Mouse (Mus musculus): ENCODE results near the gene Hhex. TPM values are rescaled to one million over a fixed set of nuclear protein-coding genes. Genes with fewer than 3 reads are reported as not detected.

The Hhex gene
- total RNA-seq (2021) = 1 to 10 TPM; 1.4 to 2.2 TPM
- long read RNA-seq, experiment 1, partial matches to known transcripts = 0 of 2 reads
- long read RNA-seq, experiment 1, other reads (novel, unspliced or antisense) = 0 of 2 reads
- long read RNA-seq, experiment 2, partial matches to known transcripts = 0 of 1 reads
- long read RNA-seq, experiment 2, other reads (novel, unspliced or antisense) = 0 of 1 reads

- intact Hi-C loops (cut with DNase I) = no loop called here
Observed at GRCm38 (mm10) chr19:37434263-37434951, at the start of gene Hhex. Gene Hhex (plus strand): TSS chr19:37434810.

DNA sequence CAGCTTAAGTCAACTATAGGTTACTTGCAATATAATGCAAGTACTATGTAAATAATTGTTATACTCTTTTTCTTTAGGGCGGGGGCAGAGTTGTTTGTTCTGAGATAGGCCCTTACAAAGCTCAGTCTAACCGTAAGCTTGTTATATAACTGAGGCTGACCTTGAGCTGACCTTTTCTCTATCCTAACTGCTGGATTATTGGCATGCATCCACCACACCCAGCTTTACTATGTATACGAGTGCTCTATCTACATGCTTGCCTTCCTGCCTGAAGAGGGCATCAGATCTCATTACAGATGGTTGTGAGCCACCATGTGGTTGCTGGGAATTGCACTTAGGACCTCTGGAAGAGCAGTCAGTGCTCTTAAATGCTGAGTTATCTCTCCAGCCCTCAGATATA is 48.5 kb upstream of the Hhex start:
- intact Hi-C loops (cut with DNase I) = no loop called here
- DNase-seq = no peak

More at GRCm38 (mm10) chr19:37434263-37434951, at the start of gene Hhex:
- DNase-seq = peak; percentile 55 to 65

GRCm38 (mm10) chr19:37391869-37392268 is 42.7 kb upstream of the Hhex start:
- intact Hi-C loops (cut with DNase I) = no loop called here
- DNase-seq = no peak

GRCm38 (mm10) chr19:37396279-37396678 is 38.3 kb upstream of the Hhex start:
- intact Hi-C loops (cut with DNase I) = no loop called here
- DNase-seq = no peak

DNA sequence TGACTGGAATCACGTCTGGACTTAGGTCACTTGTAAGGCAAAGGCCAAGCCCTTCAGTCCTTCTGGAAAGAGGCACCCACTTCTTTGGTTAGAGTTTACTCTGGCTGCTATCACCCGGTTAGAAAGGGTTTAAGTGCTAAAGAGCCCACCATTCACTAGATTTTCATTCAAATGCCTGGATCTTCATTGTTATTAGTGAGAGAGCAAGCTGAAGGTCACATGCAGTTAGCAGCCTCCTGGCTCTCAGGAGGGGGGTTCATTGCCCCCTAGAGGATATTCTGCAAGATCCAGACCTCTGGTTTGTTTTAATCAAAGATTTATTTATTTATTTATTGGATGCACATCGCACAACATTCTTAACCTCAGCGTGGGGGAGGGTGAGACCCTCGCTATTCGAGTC is 33.7 kb upstream of the Hhex start:
- intact Hi-C loops (cut with DNase I) = no loop called here
- DNase-seq = no peak

DNA sequence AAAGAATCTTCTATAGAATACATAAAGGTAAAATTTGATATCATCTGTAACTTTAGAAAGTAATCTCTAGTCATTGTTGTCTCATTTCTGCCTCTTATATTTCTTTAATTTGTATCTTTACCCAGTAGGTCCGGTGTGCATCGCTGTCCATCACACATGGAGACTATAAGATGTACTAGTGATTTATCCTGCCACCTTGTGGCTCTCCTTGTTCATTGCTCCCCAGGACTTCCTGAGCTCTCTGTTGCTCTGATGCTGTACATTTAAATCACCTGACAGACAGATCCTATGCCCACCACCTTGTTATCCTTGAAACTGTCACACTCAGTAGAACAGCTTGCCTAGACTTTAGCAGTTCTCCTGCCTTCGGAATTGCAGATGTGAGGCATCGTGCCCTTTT is 16.3 kb upstream of the Hhex start:
- intact Hi-C loops (cut with DNase I) = no loop called here

GRCm38 (mm10) chr19:37419613-37420012 is 15.0 kb upstream of the Hhex start:
- intact Hi-C loops (cut with DNase I) = no loop called here
- DNase-seq = peak in 1 of 2 experiments; percentile 10

More for the DNA sequence above, 16.3 kb upstream of the Hhex start:
- no peak for DNase-seq

DNA sequence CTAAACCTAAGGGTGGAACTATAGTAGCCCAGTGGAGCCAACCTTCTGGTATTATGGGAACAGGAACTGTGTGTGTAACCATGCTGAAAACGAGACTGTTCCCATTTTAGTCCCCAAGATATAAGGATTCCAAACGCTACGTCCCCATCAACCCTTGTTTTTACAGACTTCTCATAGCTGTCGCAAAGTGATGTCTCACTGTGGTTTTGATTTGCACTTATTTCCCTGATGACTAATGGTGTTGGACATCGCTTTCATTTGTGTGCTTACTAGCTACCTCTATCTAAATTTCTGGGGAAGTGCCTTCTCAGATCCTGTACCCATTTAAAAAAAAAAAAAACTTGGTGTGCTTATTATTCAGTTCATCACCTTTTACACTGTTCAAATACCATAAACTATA is 6.0 kb upstream of the Hhex start:
- intact Hi-C loops (cut with DNase I) = no loop called here
- no peak for DNase-seq

GRCm38 (mm10) chr19:37431139-37431756 is 3.4 kb upstream of the Hhex start:
- DNase-seq = no peak
- intact Hi-C loops (cut with DNase I) = no loop called here

GRCm38 (mm10) chr19:37432868-37433570 is 1.6 kb upstream of the Hhex start:
- intact Hi-C loops (cut with DNase I) = no loop called here
- DNase-seq = no peak

DNA sequence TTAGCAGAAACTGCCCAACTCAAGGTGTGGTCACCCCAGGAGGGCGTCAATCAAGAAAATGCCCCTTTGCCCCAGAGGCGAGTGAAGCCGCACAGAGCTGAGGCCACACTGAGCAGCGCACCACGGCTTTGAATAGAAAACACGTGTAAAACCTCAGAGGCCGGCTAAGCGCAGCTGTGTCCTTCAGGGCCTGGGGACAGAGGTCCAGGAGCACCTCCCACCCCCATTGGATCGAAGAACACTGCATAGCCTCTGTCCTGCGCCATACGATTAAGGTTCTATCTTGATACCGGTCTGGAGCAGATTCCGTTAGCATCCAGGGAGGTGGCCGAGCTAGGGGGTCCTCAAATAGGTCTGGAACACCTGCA is 731 bp upstream of the Hhex start:
- intact Hi-C loops (cut with DNase I) = no loop called here

DNA sequence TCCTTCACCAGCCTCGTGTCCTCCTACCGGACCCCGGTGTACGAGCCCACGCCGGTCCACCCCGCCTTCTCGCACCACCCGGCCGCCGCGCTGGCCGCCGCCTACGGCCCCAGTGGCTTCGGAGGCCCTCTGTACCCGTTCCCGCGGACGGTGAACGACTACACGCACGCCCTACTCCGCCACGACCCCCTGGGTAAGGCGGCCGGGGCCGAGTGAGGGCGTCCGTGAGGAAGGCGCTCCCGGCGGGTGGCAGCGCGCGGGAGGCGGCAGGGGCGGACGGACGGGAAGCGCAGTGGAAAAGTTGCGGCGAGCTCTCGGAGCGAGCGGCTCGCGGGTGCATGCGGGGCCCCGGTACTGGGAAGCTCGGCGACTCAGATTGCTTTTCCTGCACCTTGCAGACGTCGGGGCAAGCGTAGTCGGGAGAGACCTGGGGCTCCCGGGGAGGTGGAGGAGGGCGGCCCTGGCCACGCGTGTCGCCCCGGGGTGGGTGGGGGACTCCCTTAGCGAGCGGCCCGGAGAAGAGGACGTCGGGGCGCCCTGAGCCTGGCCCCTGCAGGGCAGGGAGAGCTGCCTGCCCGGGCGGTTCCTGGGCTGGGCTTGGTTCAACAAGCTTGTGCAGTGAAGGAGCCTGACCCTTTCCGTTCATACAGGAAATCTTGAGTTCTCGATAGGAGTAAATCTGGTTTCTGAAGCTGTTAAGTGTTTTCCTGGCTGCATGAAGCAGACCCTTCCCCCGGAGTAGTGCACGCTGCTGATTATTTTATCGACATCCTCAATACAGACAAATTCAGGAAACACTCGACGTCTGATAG is 637 bp downstream of the Hhex start:
- peak; percentile 19 to 34 for DNase-seq
- intact Hi-C loops (cut with DNase I) = loop anchor here (5.0 kb wide), 1 partner anchor 72 kb away; no protein-coding TSS in a partner anchor

More for the DNA sequence above, 731 bp upstream of the Hhex start:
- peak in 1 of 2 experiments; percentile 5 for DNase-seq

DNA sequence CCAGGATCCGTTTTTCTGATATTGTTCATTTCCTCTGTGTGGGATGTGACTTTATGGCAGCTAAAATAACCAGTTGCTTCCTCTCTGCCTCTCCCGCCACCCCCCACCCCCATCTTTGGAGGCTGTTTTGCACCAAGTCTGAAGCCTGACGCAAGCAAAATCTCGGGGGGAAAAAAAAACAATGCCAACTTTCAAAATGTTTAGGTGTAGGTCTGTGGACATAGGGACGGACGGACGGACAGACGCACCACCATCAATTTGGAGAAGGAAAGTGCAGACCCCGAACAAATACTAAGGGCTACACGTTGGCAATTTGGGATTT is 1.2 kb downstream of the Hhex start:
- intact Hi-C loops (cut with DNase I) = loop anchor here (5.0 kb wide), 1 partner anchor 71 kb away; no protein-coding TSS in a partner anchor
- no peak for DNase-seq

DNA sequence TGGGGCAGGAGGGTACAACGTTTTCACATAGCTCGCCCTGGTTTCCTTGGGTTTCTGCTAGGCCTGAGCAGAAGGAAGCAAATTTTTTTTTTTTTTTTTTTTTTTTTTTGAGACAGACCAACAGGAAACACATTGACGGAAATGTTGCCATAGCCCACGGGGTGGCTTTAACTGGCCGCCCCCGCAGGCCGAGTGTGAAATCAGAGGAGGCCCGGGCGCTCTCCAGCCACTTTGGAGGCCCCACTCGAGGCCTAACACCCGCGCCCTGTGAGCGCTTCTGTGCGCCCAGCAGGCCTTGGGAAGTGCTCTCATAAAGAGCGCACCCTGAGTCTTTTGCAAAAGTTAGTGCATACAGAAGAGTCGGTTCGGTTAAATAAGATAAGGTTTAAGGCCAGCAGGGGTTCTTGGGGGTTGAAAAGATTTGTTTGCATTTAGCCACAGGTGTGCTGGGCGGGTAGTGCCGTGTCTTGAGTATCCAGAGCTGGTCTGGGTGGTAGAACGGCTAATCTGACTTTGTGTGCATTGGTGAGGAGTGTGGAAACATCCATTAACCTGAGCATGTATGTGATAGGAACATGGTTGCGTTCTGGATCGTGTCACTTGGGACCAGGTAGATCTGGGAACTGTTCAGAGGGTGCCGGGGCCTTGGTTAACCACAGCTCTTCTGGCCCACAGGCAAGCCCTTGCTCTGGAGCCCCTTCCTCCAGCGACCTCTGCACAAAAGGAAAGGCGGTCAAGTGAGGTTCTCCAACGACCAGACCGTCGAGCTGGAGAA is 2.1 kb downstream of the Hhex start:
- intact Hi-C loops (cut with DNase I) = loop anchor here (5.0 kb wide), 1 partner anchor 71 kb away; no protein-coding TSS in a partner anchor
- DNase-seq = no peak

DNA sequence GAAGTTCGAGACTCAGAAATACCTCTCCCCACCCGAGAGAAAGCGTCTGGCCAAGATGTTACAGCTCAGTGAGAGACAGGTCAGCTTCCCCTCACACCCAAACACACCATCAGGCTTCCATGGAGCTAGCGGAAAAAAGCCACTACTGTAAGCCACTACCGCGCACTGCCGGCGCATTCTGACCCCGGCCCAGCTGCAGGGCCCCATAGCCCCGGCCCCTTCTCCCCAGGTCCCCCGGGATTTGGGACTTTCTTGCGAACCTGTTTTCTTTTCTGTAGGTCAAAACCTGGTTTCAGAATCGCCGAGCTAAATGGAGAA is 2.6 kb downstream of the Hhex start:
- intact Hi-C loops (cut with DNase I) = loop anchor here (5.0 kb wide), 1 partner anchor 70 kb away; no protein-coding TSS in a partner anchor
- no peak for DNase-seq

DNA sequence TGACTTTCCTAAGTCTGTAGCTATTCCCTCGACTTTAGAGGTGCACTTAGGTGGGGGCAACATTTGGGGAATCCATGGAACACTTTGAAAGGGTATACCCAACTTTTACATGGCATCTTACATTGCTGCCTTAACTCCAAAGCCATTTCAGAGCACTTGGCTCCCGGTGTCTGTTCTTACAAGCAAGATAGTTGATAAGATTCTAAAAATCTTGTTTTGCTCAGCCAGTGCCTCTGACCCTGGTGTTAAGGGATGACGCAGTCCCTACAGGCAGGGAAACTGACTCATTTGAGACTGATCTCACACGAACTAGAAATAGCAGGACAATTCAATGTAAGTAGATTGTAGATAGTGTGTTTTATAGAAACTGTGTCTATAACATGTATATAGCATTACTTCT is 5.6 kb downstream of the Hhex start:
- DNase-seq = no peak
- intact Hi-C loops (cut with DNase I) = no loop called here

GRCm38 (mm10) chr19:37440708-37441475 is 6.3 kb downstream of the Hhex start:
- intact Hi-C loops (cut with DNase I) = no loop called here
- DNase-seq = no peak

GRCm38 (mm10) chr19:37442524-37443286 is 8.1 kb downstream of the Hhex start:
- intact Hi-C loops (cut with DNase I) = no loop called here
- no peak for DNase-seq

Data from gastrocnemius, postnatal 36 days (tissue).